Mouse (Mus musculus): ENCODE results near the gene Ap4b1.
"Not testable (repeated sequence)": the region's sequence is repeated elsewhere in the genome, so short reads cannot be mapped to it uniquely, and the experiment has no call there.

The Ap4b1 gene

DNA sequence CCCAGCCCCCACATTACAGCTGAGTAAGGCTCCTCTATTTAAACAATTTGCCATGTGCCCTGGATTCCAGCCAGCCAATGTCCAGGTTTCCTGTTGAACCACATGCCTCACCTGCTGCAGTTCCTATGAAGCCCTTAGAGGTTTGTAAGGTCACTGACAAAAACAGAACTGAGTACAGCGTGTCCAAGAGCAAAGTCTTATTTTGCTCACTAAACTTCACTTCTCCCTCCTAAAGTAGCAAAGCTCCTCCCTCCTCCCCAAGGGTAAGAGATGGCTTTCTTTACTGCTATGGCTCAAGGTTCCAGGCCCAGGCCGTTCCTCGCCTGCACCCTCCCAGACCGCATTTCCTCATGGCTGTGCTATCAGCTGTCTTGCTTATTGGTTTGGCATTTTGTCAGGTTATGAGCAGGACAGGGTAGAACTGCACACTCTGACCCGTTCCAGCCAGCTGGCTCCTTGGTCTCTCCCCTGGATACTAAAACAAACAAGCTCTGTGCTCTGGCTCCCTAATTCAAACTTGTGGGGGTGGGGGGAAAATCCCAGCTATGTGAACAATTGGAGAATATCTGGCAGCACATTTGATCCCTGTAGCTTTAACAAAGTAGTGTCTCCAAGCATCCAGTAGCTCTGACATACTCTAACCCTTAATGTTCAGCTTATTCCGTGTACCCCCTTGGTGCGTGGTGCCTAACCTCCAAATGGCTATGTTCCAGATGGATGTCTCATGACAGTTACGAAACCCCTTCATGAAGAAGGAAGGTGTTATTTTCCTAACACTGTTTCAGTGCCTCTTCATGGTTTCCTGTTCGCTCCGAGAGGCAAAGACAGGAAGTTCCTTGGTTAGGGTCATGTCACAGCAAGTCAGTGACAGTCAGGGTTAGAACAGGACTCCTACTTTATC lies 7.4 kb upstream of the Ap4b1 start:
- DNase-seq (ENCODE audit: low spot score), result peak; percentile 99

GRCm38 (mm10) chr3:103802861-103803260 lies 6.5 kb upstream of the Ap4b1 start:
- no peak for DNase-seq (ENCODE audit: low spot score)

GRCm38 (mm10) chr3:103805671-103806070 lies 3.6 kb upstream of the Ap4b1 start:
- DNase-seq (ENCODE audit: low spot score), result peak; percentile 44

- DNase-seq (ENCODE audit: low spot score), result no peak
Observed at GRCm38 (mm10) chr3:103809799-103810150, 455 bp downstream of the Ap4b1 start.

- DNase-seq (ENCODE audit: low spot score), result no peak
Observed at GRCm38 (mm10) chr3:103810967-103811366, 1.6 kb downstream of the Ap4b1 start.

GRCm38 (mm10) chr3:103827548-103827947 lies 18.2 kb downstream of the Ap4b1 start:
- no peak for DNase-seq (ENCODE audit: low spot score)

GRCm38 (mm10) chr3:103829036-103829435 lies 19.7 kb downstream of the Ap4b1 start:
- DNase-seq (ENCODE audit: low spot score), result no peak

DNA sequence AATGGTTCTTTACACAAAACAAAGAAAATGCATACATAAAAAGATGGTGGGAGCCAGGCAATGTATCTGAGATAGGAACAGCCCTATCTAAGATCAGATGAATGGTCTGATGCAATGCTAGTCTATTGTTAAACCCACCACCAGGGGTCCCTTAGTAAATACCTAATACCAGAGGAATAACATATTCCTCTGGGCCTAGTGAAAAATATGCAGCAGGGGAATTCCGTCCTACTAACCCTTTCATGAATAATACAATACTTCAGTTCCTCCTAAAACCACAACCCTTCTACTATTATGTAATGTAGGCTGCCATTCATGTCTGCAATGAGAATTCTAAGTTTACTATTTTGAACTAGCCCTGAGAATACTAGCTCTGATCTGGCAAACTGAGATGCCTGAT lies 21.4 kb downstream of the Ap4b1 start:
- not testable (repeated sequence) for DNase-seq (ENCODE audit: low spot score)

DNA sequence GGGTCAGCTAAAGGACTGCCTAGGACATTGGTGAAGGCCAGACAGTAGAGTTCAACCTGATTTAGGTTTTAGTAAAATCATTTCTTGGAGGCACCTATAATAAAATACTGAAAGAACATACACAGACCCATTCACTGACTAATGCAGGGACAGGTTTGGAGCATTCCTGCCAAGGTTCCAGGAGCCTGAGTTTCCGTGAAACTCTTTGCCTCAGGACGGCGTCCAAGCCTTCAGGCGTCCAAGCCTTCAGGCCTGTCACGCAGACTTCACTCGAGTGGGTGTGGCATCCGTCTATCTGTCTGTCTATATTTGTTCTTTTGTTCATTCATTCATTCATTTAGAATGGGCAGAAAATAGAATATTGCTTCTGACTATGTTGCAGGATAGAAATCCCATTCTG lies 21.8 kb downstream of the Ap4b1 start:
- no peak for DNase-seq (ENCODE audit: low spot score)

GRCm38 (mm10) chr3:103832426-103832825 lies 23.1 kb downstream of the Ap4b1 start, which contains the start of gene Bcl2l15:
Gene Bcl2l15 (plus strand): TSS chr3:103832601.
- no peak for DNase-seq (ENCODE audit: low spot score)

DNA sequence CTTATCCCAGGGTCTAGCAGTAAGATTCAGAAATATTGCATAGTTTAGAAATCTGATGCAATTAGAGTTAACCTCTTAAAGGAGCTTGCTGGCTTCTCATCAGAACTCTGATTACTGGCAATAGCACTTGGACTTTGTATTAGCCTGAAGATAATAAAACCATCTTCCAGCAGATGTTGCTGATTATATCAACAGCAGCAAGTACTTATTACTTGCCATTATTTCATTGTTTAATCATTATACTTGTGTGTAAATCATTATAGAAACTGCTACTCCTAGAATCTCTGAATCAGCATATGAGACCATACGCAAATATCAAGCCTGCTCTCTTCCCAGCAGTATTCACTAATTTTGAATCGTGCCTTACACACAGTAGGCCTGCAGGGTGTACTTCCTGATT lies 24.7 kb downstream of the Ap4b1 start:
- no peak for DNase-seq (ENCODE audit: low spot score)

GRCm38 (mm10) chr3:103835272-103835950 lies 26.1 kb downstream of the Ap4b1 start:
- DNase-seq (ENCODE audit: low spot score), result peak; percentile 26

DNA sequence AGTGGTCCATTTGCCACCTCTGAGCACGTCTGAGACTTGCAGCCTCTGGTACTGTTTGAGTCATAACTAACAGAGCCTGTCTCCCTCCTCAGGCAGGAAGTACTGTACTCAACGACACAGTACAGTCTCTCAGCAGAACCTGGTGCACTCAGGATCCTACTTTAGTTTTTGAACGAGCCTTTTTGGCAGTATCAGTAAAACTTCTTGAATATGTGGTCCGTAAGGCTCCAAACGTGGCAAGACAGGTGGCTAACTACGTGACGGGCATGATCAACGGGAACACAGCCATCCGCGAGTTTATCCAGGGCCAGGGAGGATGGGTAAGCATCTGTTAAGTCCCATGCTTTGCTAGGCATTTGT lies 26.6 kb downstream of the Ap4b1 start:
- no peak for DNase-seq (ENCODE audit: low spot score)

DNA sequence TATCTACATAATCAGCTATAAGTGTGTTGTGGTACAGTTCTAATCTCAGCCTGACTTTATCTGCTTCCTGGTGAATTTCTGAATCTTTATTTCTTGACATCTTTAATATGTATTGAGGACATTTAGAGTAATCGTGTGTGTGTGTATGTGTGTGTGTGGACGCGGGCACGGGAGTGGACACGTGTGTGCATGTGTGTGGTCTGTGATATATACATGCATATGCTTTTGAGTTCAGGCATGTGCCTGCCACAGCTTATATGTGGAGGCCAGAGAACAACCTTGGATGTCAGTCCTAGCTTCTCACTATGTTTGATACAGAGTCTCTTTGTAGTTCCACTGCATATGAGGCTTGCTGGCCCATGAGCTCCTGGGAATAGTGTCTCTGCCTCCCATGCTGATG lies 27.1 kb downstream of the Ap4b1 start:
- DNase-seq (ENCODE audit: low spot score), result no peak

DNA sequence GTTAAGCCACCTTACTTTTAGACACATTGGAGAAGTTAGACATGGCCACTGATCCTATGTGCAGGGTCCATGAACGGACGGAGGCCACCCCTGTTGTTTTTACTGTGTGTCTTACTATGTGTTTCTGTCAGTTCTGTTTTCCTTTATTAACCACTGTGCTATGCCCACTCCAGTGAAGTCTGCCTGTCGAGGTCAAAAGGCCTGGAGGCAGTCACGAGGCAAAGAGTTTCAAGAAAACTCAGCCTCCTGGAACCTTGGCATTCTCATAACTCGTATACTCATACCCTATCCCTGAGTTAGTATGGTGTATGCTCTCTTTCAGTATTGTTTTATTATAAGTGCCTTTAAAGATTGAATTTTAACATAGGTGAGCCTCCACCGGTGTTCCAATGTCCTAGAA lies 30.4 kb downstream of the Ap4b1 start:
- DNase-seq (ENCODE audit: low spot score), result no peak

GRCm38 (mm10) chr3:103840195-103840594 lies 30.9 kb downstream of the Ap4b1 start:
- DNase-seq (ENCODE audit: low spot score), result not testable (repeated sequence)

DNA sequence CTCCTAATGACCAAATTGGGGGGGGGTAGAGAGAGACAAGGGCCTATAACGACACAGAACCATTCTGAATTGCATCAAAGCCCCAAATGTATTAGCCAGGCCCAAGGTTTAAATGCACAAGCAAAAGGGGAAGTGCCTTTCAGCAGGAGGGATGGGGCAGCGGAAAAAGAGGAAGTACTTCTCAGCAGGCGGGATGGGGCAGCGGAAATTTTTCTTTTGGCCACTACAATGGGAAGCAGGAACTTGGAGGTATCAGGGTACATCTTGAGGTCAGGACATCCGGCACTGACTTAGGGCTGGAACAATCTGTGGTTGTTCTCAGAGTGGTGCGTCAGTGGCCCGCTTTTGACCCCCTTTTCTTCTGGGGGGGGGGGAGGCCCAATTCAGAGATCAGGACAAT lies 31.6 kb downstream of the Ap4b1 start:
- DNase-seq (ENCODE audit: low spot score), result not testable (repeated sequence)

- no peak for DNase-seq (ENCODE audit: low spot score)
Observed at GRCm38 (mm10) chr3:103850644-103851363, 41.5 kb downstream of the Ap4b1 start.

GRCm38 (mm10) chr3:103851481-103851880 lies 42.2 kb downstream of the Ap4b1 start:
- DNase-seq (ENCODE audit: low spot score), result no peak

DNA sequence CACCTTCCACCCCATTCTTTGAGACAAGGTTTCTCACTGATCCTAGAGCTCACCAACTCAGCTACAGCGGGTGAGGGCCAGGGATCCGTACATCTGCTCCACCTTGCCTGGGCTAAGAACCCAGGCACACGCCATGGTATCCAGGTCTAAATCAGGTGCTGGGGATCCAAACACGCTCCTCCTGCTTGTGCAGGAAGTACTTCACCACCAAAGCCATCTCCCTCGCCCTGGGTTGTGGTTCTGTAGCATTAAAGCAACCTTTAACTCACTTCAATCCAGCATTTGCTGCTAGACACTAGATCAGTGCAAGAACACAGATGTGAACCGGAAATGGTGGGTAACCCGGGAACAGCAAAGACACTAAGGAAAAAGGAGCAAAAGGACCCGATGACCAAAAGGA lies 42.6 kb downstream of the Ap4b1 start:
- DNase-seq (ENCODE audit: low spot score), result no peak

DNA sequence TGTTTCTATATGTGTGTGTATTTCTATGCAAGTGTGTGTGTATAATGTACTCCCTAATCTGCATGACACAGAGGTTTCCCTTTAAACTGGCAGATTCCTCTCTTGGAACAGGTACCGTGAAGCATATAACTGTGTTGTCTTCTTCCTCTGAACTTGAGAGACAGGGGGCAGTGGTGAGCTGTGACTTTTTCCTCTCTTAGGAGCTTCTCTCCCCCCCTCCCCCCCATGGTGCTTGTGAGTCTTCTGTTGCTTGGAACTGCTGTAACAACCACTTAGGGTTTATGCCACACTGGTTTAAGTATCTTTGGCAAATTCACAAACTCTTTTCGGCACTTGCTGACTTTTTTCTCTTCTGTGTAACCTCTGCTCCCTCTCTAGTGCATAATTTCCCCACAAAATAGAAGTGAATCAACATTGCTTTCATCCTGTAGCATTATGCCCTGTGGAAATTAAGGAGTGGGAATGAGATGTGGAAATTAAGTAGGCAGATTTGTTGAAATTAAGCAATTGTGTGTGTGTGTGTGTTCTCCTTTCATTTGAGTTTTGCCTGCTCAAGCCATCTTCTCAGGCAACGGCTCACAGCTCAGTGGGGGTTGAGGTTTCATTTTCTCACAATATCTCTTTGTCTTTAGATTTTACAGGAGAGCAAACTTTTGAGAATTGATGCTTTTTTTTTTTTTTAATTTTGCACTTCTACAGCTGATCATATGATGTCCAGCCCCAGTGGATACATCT lies 43.4 kb downstream of the Ap4b1 start:
- DNase-seq (ENCODE audit: low spot score), result peak; percentile 84

DNA sequence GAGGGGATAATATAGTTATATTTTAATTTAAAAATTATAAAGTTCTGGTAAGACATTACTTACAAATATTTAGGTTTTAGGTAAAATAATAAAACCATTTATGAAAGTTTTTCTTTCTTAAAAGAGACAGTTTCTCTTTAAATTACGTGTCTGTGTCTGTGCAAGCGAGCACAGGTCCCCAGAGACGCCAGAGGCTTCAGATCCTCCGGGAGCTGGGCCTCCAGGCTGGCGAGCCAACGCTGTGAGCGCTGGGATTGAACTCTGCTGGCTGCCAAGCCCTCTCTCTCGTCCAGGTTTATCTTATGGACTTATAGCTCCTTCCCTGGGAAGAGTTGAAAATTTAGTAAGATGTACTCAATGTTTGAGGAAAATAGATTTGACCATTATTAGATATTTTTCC lies 44.5 kb downstream of the Ap4b1 start:
- peak; percentile 72 for DNase-seq (ENCODE audit: low spot score)

Data from adipocyte (in vitro differentiated cells).